Mouse (Mus musculus): ENCODE measurements at regions not wholly inside any gene's neighbourhood (a gene's known extent, or its start where the extent isn't known, plus 50 kb on each side); places are given as distances from the start of the nearest gene placed in this dataset.

DNA sequence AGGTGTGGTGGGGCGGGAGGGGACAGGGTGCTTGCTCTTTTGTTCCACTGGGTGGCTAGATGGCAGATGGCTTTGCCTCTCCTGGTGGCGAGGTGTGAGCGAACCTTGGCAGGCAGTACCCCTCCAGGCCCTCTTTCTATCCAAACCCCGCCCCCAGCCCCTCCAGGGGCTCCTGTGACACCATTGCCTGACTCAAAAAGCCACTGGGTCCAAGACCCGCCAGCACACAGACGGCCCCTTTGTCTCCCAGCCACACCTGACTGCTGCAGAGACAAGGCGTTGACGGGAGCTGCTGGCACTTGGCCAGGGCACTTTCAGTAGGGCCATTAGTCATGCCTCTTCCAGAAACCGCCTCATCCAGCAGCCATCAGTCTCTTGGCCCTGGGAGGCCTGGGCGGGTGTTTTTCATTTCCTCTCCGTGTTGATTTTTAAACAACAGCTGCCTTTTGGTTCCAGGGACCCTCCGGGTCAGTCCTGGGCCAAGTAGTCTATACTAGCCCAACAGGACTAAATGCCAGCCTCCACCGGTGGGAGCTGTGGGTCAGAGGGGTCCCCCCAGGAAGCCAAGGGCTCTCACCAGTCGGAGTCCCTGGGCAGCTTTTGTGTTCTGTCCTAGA is 58.4 kb upstream of the Medag start (continued):
- TF ChIP-seq NRF1 (IDR thresholded peaks at IDR 0.05; ENCODE audit: insufficient read depth, low read depth, low read length, poor library complexity, severe bottlenecking) (no peak), MAX (IDR thresholded peaks at IDR 0.05; ENCODE audit: low read length) (0 out of 2 replicates have a peak, but pooled peaks have one; percentile 10), BHLHE40 (IDR thresholded peaks at IDR 0.05; ENCODE audit: borderline replicate concordance, low read depth, low read length) (no peak), ETS1 (IDR thresholded peaks at IDR 0.05; ENCODE audit: low read depth, low read length) (peak; percentile 87), EP300 (IDR thresholded peaks at IDR 0.05; ENCODE audit: low read depth in 1 of 2, low read length in 2 of 2) (peak in 1 of 2 experiments; percentile 79; a peak in 2 of 4 replicates), TCF12 (IDR thresholded peaks at IDR 0.05; ENCODE audit: low read depth, low read length) (peak; percentile 71), JUND (IDR thresholded peaks at IDR 0.05; ENCODE audit: low read depth, low read length) (no peak), MAFK (IDR thresholded peaks at IDR 0.05; ENCODE audit: borderline replicate concordance, low read depth, low read length) (no peak), SMC3 (IDR thresholded peaks at IDR 0.05; ENCODE audit: low read depth, low read length) (no peak), MYB (IDR thresholded peaks at IDR 0.05; ENCODE audit: low read depth, low read length) (no peak), GATA1 (IDR thresholded peaks at IDR 0.05; ENCODE audit: low read depth, low read length) (0 out of 2 replicates have a peak, but pooled peaks have one; percentile 23), POLR2AphosphoS5 (IDR thresholded peaks at IDR 0.05; ENCODE audit: borderline replicate concordance, low read depth, low read length) (no peak), UBTF (IDR thresholded peaks at IDR 0.05; ENCODE audit: borderline replicate concordance, insufficient read depth, low read depth, low read length) (no peak), POLR2A (IDR thresholded peaks at IDR 0.05; ENCODE audit: control insufficient read depth in 1 of 2, insufficient read depth in 1 of 2, low read depth in 1 of 2, low read length in 2 of 2, poor library complexity in 1 of 2) (peak in 1 of 2 experiments; percentile 68; a peak in 2 of 4 replicates)

- Histone ChIP-seq H3K36me3 (ENCODE audit: control insufficient read depth in 1 of 2, insufficient read depth in 2 of 2, low read length in 2 of 2) (peaks cover 0 to 29% of the 10 kb centered on the region in 2 experiments; a peak in 2 of 4 replicates), H3K9me3 (replicated peaks; ENCODE audit: insufficient read depth, low read length) (no peaks in the 10 kb centered on the region), H3K9ac (ENCODE audit: control insufficient read depth, low read depth, low read length, poor library complexity, severe bottlenecking) (peak overlapping the region; percentile 77), H3K79me2 (ENCODE audit: control insufficient read depth, insufficient read depth, low read length, poor library complexity) (no peaks in the 10 kb centered on the region; the same call in 1 of the 2 replicates), H3K27ac (ENCODE audit: control insufficient read depth, low read depth, low read length) (peak overlapping the region; percentile 94), H3K4me3 (ENCODE audit: control insufficient read depth in 1 of 2, insufficient read depth in 1 of 2, low read depth in 2 of 2, low read length in 2 of 2) (no peak overlapping the region), H3K27me3 (ENCODE audit: control insufficient read depth in 1 of 2, insufficient read depth in 2 of 2, low read length in 2 of 2) (no peaks in the 10 kb centered on the region), H3K4me1 (ENCODE audit: control insufficient read depth in 1 of 2, insufficient read depth in 2 of 2, low read length in 2 of 2) (peaks cover 21 to 37% of the 10 kb centered on the region in 2 experiments)
- DNase-seq (ENCODE audit: low read depth, low spot score) = peak; percentile 91
- TF ChIP-seq MAZ (IDR thresholded peaks at IDR 0.05; ENCODE audit: low read depth, low read length) (peak; percentile 89; the same call in 1 of the 2 replicates), NRF1 (IDR thresholded peaks at IDR 0.05; ENCODE audit: insufficient read depth, low read depth, low read length, poor library complexity, severe bottlenecking) (no peak), MEF2A (IDR thresholded peaks at IDR 0.05; ENCODE audit: extremely low read depth, insufficient replicate concordance, low read depth, low read length, poor library complexity, severe bottlenecking) (no peak), BHLHE40 (IDR thresholded peaks at IDR 0.05; ENCODE audit: borderline replicate concordance, low read depth, low read length) (peak; percentile 84), HCFC1 (IDR thresholded peaks at IDR 0.05; ENCODE audit: low read depth, low read length) (no peak; the same call in none of the 2 replicates), MAX (IDR thresholded peaks at IDR 0.05; ENCODE audit: low read length) (no peak), JUND (IDR thresholded peaks at IDR 0.05; ENCODE audit: low read depth, low read length) (peak; percentile 75; the same call in 1 of the 2 replicates), ELF1 (IDR thresholded peaks at IDR 0.05; ENCODE audit: low read depth, low read length) (peak; percentile 78), SIN3A (IDR thresholded peaks at IDR 0.05; ENCODE audit: low read length) (peak; percentile 97), CTCF (IDR thresholded peaks at IDR 0.05 in 2 of 3, conservative IDR thresholded peaks at IDR 0.05 in 1 of 3; ENCODE audit: control insufficient read depth in 1 of 3, insufficient read depth in 1 of 3, low read depth in 2 of 3, low read length in 3 of 3, poor library complexity in 1 of 3, severe bottlenecking in 1 of 3) (no peak), EP300 (IDR thresholded peaks at IDR 0.05; ENCODE audit: low read depth in 1 of 2, low read length in 2 of 2) (peak; percentile 100), USF1 (IDR thresholded peaks at IDR 0.05; ENCODE audit: low read depth, low read length) (no peak), MAFK (IDR thresholded peaks at IDR 0.05; ENCODE audit: borderline replicate concordance, low read depth, low read length) (peak; percentile 78; the same call in 1 of the 2 replicates), SMC3 (IDR thresholded peaks at IDR 0.05; ENCODE audit: low read depth, low read length) (no peak), NELFE (IDR thresholded peaks at IDR 0.05; ENCODE audit: low read depth, low read length) (no peak), TCF12 (IDR thresholded peaks at IDR 0.05; ENCODE audit: low read depth, low read length) (peak; percentile 99), POLR2A (IDR thresholded peaks at IDR 0.05; ENCODE audit: control insufficient read depth in 1 of 2, insufficient read depth in 1 of 2, low read depth in 1 of 2, low read length in 2 of 2, poor library complexity in 1 of 2) (peak in 1 of 2 experiments; percentile 40; a peak in 1 of 4 replicates), POLR2AphosphoS2 (IDR thresholded peaks at IDR 0.05; ENCODE audit: low read length) (peak; percentile 24; the same call in 1 of the 2 replicates), TAL1 (IDR thresholded peaks at IDR 0.05; ENCODE audit: low read length) (peak; percentile 86), UBTF (IDR thresholded peaks at IDR 0.05; ENCODE audit: borderline replicate concordance, insufficient read depth, low read depth, low read length) (no peak), RCOR1 (IDR thresholded peaks at IDR 0.05; ENCODE audit: low read depth, low read length) (peak; percentile 95), USF2 (IDR thresholded peaks at IDR 0.05; ENCODE audit: borderline replicate concordance in 1 of 2, insufficient read depth in 1 of 2, low read depth in 1 of 2, low read length in 2 of 2) (no peak), ZNF384 (IDR thresholded peaks at IDR 0.05; ENCODE audit: low read depth, low read length) (no peak), MYC (IDR thresholded peaks at IDR 0.05; ENCODE audit: low read depth, low read length) (no peak; the same call in 1 of the 2 replicates), ETS1 (IDR thresholded peaks at IDR 0.05; ENCODE audit: low read depth, low read length) (peak; percentile 98)
Measured at GRCm38 (mm10) chr5:149354448-149355115, 57.0 kb upstream of the Medag start.
